Mouse (Mus musculus) ES-E14 (cell line): Measurements from ENCODE around the gene Gramd1b. TPM values are rescaled to one million over a fixed set of nuclear protein-coding genes. Genes with fewer than 3 reads are reported as not detected.

Experiments
- DNase-seq: peaks from one replicate; pipeline ENCODE4 v3.0.0-alpha.2; 2013; ENCODE audit warnings: low read depth, low spot score
- H3K27ac ChIP-seq: 2 replicates; pipeline ENCODE4 v1.5.1; 2012; ENCODE audit warnings: low read depth, mild to moderate bottlenecking, low read length, moderate library complexity, mixed read lengths; ENCODE audit not compliant: poor library complexity, insufficient read depth, severe bottlenecking
- H3K36me3 ChIP-seq: 2 replicates; pipeline ENCODE4 v1.6.1; 2012; ENCODE audit warnings: mild to moderate bottlenecking, low read length, moderate library complexity, mixed read lengths; ENCODE audit not compliant: control insufficient read depth, poor library complexity, insufficient read depth, severe bottlenecking
- H3K4me1 ChIP-seq, 2 experiments: fragments of 150-350 bp in 1 of 2; sonication (generic) in 1 of 2; 2 replicates each; pipeline ENCODE4 v1.6.1; 2012; ENCODE audit warnings: low read length in 2 of 2, mild to moderate bottlenecking in 1 of 2, mixed read lengths in 1 of 2; ENCODE audit not compliant: control insufficient read depth in 2 of 2, insufficient read depth in 2 of 2, poor library complexity in 1 of 2
- H3K4me3 ChIP-seq, 2 experiments: fragments of 150-350 bp in 1 of 2; sonication (generic) in 1 of 2; 2 replicates each; pipeline ENCODE4 v1.5.1; 2012; ENCODE audit warnings: low read length in 2 of 2, low read depth in 1 of 2, mild to moderate bottlenecking in 1 of 2, mixed read lengths in 1 of 2; ENCODE audit not compliant: insufficient read depth in 1 of 2, poor library complexity in 1 of 2, severe bottlenecking in 1 of 2
- H3K9ac ChIP-seq: 2 replicates; pipeline ENCODE4 v1.6.1; 2012; ENCODE audit warnings: low read depth, mild to moderate bottlenecking, low read length, mixed read lengths; ENCODE audit not compliant: poor library complexity, insufficient read depth, severe bottlenecking
- H3K9me3 ChIP-seq: fragments of 150-350 bp; sonication (generic); 2 replicates; pipeline ENCODE4 v1.6.1; 2012; ENCODE audit warnings: low read depth, mild to moderate bottlenecking, low read length; ENCODE audit not compliant: control insufficient read depth, insufficient read depth
- CHD2 ChIP-seq: IDR thresholded peaks from 2 replicates; pipeline ENCODE4 v1.6.1; 2014; ENCODE audit warnings: mild to moderate bottlenecking, low read depth, low read length, inconsistent platforms
- HCFC1 ChIP-seq: IDR thresholded peaks from 2 replicates; pipeline ENCODE4 v1.6.1; 2012; ENCODE audit warnings: low read length, inconsistent platforms, borderline replicate concordance; ENCODE audit not compliant: insufficient read depth
- MAFK ChIP-seq: IDR thresholded peaks from 2 replicates; pipeline ENCODE4 v1.6.1; 2014; ENCODE audit warnings: mild to moderate bottlenecking, low read depth, low read length, inconsistent platforms; ENCODE audit not compliant: insufficient read depth
- ZC3H11A ChIP-seq: IDR thresholded peaks from 2 replicates; pipeline ENCODE4 v1.6.1; 2012; ENCODE audit warnings: low read depth, mild to moderate bottlenecking, inconsistent platforms, low read length, borderline replicate concordance
- ZNF384 ChIP-seq: IDR thresholded peaks from 2 replicates; pipeline ENCODE4 v1.6.1; 2012; ENCODE audit warnings: low read depth, low read length, inconsistent platforms
- in situ Hi-C, 2 experiments: fragments of 600-800 bp; cut with MboI; formaldehyde crosslinking; loops; one replicate each; pipeline ENCODE4 v1.15.1; 2025; ENCODE audit warnings: low sequenced_read_pairs in 2 of 2, inconsistent platforms in 1 of 2; ENCODE audit not compliant: unreplicated experiment in 2 of 2
- total RNA-seq: library from RNA; depleted of rRNA; stranded (reverse); fragments of 300-350 nt; gene quantifications from 2 replicates; pipeline ENCODE4 v1.2.3, GENCODE M21; 2012

The Gramd1b gene
- total RNA-seq, 1 experiment, result 24.1 TPM

DNA sequence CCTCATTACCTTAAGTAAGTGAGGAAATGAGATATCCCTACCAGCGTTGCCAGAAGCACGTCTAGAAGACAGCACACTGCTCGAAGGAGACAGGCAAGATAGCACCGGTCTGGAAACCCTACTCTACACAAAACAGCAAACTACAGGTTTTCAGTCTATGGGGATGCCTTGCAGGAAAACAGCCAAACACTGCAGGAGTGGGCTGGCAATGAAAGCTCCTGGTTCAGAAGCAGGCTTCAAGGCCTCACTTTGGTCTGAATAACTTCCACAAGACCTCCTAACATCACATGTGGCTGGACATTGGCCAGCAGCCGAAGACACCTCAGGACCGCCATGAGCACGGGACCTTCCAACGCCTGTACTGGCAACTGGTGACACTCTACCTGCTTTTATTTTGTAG is 175.8 kb downstream of the Gramd1b start:
- in situ Hi-C loops, result no loop called here
- Histone ChIP-seq H3K36me3 (no peaks in the 10 kb centered on the region), H3K9me3 (no peaks in the 10 kb centered on the region), H3K4me3 (no peak overlapping the region), H3K4me1 (no peaks in the 10 kb centered on the region), H3K9ac (no peak overlapping the region), H3K27ac (no peak overlapping the region)
- no peak for TF ChIP-seq CHD2
- no peak for TF ChIP-seq ZC3H11A
- TF ChIP-seq MAFK, result no peak
- no peak for TF ChIP-seq ZNF384
- TF ChIP-seq HCFC1, result no peak
- no peak for DNase-seq

- no peak overlapping the region for H3K4me3 ChIP-seq
- no peak for DNase-seq
- TF ChIP-seq ZNF384 (no peak), ZC3H11A (no peak), MAFK (no peak), HCFC1 (no peak), CHD2 (no peak)
- in situ Hi-C loops, result no loop called here
- H3K9me3 ChIP-seq, result no peaks in the 10 kb centered on the region
- H3K36me3 ChIP-seq, result no peaks in the 10 kb centered on the region
- no peaks in the 10 kb centered on the region for H3K4me1 ChIP-seq
- no peak overlapping the region for H3K9ac ChIP-seq
- no peak overlapping the region for H3K27ac ChIP-seq
Measured at GRCm38 (mm10) chr9:40353596-40353995, 177.6 kb downstream of the Gramd1b start.

GRCm38 (mm10) chr9:40350640-40351039 is 180.5 kb downstream of the Gramd1b start:
- no peak overlapping the region for H3K27ac ChIP-seq
- H3K36me3 ChIP-seq, result no peaks in the 10 kb centered on the region
- no peak for TF ChIP-seq CHD2
- TF ChIP-seq ZC3H11A, result peak; percentile 49; the same call in 1 of the 2 replicates
- no peak for TF ChIP-seq MAFK
- peak; percentile 53 for DNase-seq
- no peak overlapping the region for H3K9ac ChIP-seq
- in situ Hi-C loops, result no loop called here
- peaks cover 0 to 4% of the 10 kb centered on the region in 2 experiments; a peak in 1 of 4 replicates for H3K4me1 ChIP-seq
- no peaks in the 10 kb centered on the region for H3K9me3 ChIP-seq
- no peak overlapping the region for H3K4me3 ChIP-seq

DNA sequence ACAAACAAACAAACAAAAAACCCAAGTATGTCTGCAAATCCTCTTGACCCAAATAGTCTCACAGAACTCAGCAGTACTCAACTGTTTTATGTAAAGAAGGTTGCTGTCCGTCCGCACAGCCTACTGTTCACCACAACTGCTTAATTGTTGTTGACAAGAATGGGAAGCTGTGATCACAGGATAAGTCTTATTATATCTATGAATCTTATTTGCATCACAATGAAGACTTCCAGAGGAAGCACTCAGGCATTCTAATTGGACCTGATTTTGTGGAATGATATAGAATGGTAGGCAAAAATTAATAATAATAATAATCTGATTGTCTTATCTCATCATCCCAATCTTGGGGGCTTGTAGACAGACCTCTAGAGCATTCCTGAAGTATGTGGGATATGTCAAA is 181.1 kb downstream of the Gramd1b start:
- H3K4me1 ChIP-seq, result peaks cover 0 to 8% of the 10 kb centered on the region in 2 experiments; a peak in 1 of 4 replicates
- TF ChIP-seq ZNF384, result no peak
- no peak for TF ChIP-seq MAFK
- no peak for TF ChIP-seq ZC3H11A
- TF ChIP-seq CHD2, result no peak
- no peak for TF ChIP-seq HCFC1

DNA sequence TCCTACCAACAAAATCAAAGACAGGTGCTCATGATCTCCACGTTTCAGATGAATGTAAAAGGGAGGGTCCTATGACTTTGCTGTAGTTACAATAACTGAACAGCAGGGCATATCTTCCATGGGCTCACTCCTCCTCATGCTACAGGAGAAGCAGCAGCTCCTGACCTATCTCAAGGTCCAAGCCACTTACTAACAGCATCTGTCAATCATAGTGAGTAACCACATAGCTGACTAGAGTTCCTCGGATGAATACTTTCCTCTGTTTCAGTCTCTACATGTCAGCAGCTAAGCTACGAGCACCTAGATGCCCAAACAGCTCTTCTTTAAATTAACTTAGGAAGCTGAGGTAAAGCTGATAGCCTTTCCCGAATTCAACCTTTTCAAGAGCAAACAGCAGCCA is 181.6 kb downstream of the Gramd1b start:
- no peak overlapping the region for H3K4me3 ChIP-seq
- TF ChIP-seq ZNF384 (no peak), MAFK (no peak), ZC3H11A (no peak), HCFC1 (no peak), CHD2 (no peak)
- H3K4me1 ChIP-seq, result peaks cover 0 to 11% of the 10 kb centered on the region in 2 experiments; a peak in 1 of 4 replicates
- H3K27ac ChIP-seq, result no peak overlapping the region
- no peaks in the 10 kb centered on the region for H3K36me3 ChIP-seq
- H3K9ac ChIP-seq, result no peak overlapping the region
- no peak for DNase-seq
- in situ Hi-C loops, result no loop called here
- H3K9me3 ChIP-seq, result no peaks in the 10 kb centered on the region

More for the DNA sequence above, 181.1 kb downstream of the Gramd1b start:
- Histone ChIP-seq H3K9me3 (no peaks in the 10 kb centered on the region), H3K36me3 (no peaks in the 10 kb centered on the region), H3K4me3 (no peak overlapping the region), H3K9ac (no peak overlapping the region), H3K27ac (no peak overlapping the region)
- in situ Hi-C loops, result no loop called here
- DNase-seq, result no peak
